Mouse (Mus musculus): ENCODE data around the gene Bin2.
"Not testable (repeated sequence)": the region's sequence is repeated elsewhere in the genome, so short reads cannot be mapped to it uniquely, and the experiment has no call there.

Gene Bin2

GRCm38 (mm10) chr15:100616221-100616620 lies 53.1 kb downstream of the Bin2 start:
- no peak for DNase-seq (ENCODE audit: low read depth, low spot score)

- peak; percentile 95 for DNase-seq (ENCODE audit: low read depth, low spot score)
Observed at GRCm38 (mm10) chr15:100615825-100616220, 53.5 kb downstream of the Bin2 start.

- peak; percentile 100 for DNase-seq (ENCODE audit: low read depth, low spot score)
Observed at GRCm38 (mm10) chr15:100614996-100615824, 54.1 kb downstream of the Bin2 start, which contains the start of gene Dazap2. Gene Dazap2 (plus strand): TSS chr15:100615349.

- no peak for DNase-seq (ENCODE audit: low read depth, low spot score)
Observed at GRCm38 (mm10) chr15:100614218-100614995, 54.9 kb downstream of the Bin2 start.

- peak; percentile 87 for DNase-seq (ENCODE audit: low read depth, low spot score)
Observed at GRCm38 (mm10) chr15:100613584-100613983, 55.8 kb downstream of the Bin2 start.

- DNase-seq (ENCODE audit: low read depth, low spot score) = peak; percentile 77
Observed at GRCm38 (mm10) chr15:100612432-100612831, 56.9 kb downstream of the Bin2 start.

GRCm38 (mm10) chr15:100611951-100612350 lies 57.4 kb downstream of the Bin2 start:
- no peak for DNase-seq (ENCODE audit: low read depth, low spot score)

- DNase-seq (ENCODE audit: low read depth, low spot score) = not testable (repeated sequence)
Observed at GRCm38 (mm10) chr15:100606677-100607076, 62.7 kb downstream of the Bin2 start.

GRCm38 (mm10) chr15:100601669-100602068 lies 67.7 kb downstream of the Bin2 start:
- DNase-seq (ENCODE audit: low read depth, low spot score) = no peak

- no peak for DNase-seq (ENCODE audit: low read depth, low spot score)
Observed at GRCm38 (mm10) chr15:100600696-100601272, 68.6 kb downstream of the Bin2 start.

GRCm38 (mm10) chr15:100600047-100600695 lies 69.2 kb downstream of the Bin2 start:
- DNase-seq (ENCODE audit: low read depth, low spot score) = peak; percentile 90

- peak; percentile 43 for DNase-seq (ENCODE audit: low read depth, low spot score)
Observed at GRCm38 (mm10) chr15:100599276-100600046, 69.9 kb downstream of the Bin2 start, which contains the start of gene Pou6f1. Gene Pou6f1 (minus strand): TSS chr15:100599984.

GRCm38 (mm10) chr15:100598883-100599275 lies 70.5 kb downstream of the Bin2 start:
- peak; percentile 73 for DNase-seq (ENCODE audit: low read depth, low spot score)

GRCm38 (mm10) chr15:100598287-100598882 lies 71.0 kb downstream of the Bin2 start:
- DNase-seq (ENCODE audit: low read depth, low spot score) = peak; percentile 64

GRCm38 (mm10) chr15:100592817-100593216 lies 76.5 kb downstream of the Bin2 start:
- DNase-seq (ENCODE audit: low read depth, low spot score) = no peak

Measured in CD4-positive, CD25-positive, alpha-beta regulatory T cell, adult 2 months (primary cell).